Mouse (Mus musculus) bone marrow macrophage, adult 2 months (primary cell): ENCODE results near the gene Crb3. TPM values are rescaled to one million over a fixed set of nuclear protein-coding genes. Genes with fewer than 3 reads are reported as not detected.

ENCODE experiments used
- H3K27ac ChIP-seq: 2 replicates; pipeline ENCODE4 v1.5.1; 2012; ENCODE audit warnings: low read depth, low read length; ENCODE audit not compliant: insufficient read depth
- H3K4me1 ChIP-seq: 2 replicates; pipeline ENCODE4 v1.6.1; 2012; ENCODE audit warnings: low read length; ENCODE audit not compliant: control insufficient read depth, insufficient read depth
- H3K4me3 ChIP-seq: 2 replicates; pipeline ENCODE4 v1.5.1; 2012; ENCODE audit warnings: mild to moderate bottlenecking, low read length, moderate library complexity; ENCODE audit not compliant: insufficient read depth
- CTCF ChIP-seq: IDR thresholded peaks from 2 replicates; pipeline ENCODE4 v1.5.1; 2012; ENCODE audit warnings: low read depth, mild to moderate bottlenecking, low read length, moderate library complexity
- POLR2A ChIP-seq: IDR thresholded peaks from 2 replicates; pipeline ENCODE4 v1.6.1; 2012; ENCODE audit warnings: mild to moderate bottlenecking, low read depth, low read length, borderline replicate concordance
- polyA plus RNA-seq: library from polyadenylated mRNA; stranded (reverse); fragments of >200 nt; gene quantifications from 2 replicates; pipeline ENCODE4 v1.2.4, GENCODE M21; 2012; ENCODE audit not compliant: missing spikeins, insufficient read depth, insufficient read length

Crb3 gene
- polyA plus RNA-seq, 1 experiment = not detected

- no peak overlapping the region for H3K27ac ChIP-seq
- no peak for TF ChIP-seq POLR2A
- TF ChIP-seq CTCF = no peak
- H3K4me1 ChIP-seq = peaks cover 7% of the 10 kb centered on the region
- H3K4me3 ChIP-seq = no peak overlapping the region
These were observed 2.2 kb downstream of the Crb3 start for GRCm38 (mm10) chr17:57061069-57061468.

- TF ChIP-seq CTCF (no peak), POLR2A (no peak)
- peak overlapping the region; percentile 25 for H3K4me3 ChIP-seq
- H3K27ac ChIP-seq = no peak overlapping the region
- peaks cover 7% of the 10 kb centered on the region for H3K4me1 ChIP-seq
These were observed 3.2 kb downstream of the Crb3 start for GRCm38 (mm10) chr17:57062011-57062521.

GRCm38 (mm10) chr17:57062548-57062947, 3.6 kb downstream of the Crb3 start:
- H3K27ac ChIP-seq = no peak overlapping the region
- TF ChIP-seq POLR2A (no peak), CTCF (no peak)
- peaks cover 7% of the 10 kb centered on the region for H3K4me1 ChIP-seq
- peak overlapping the region; percentile 25; the same call in 1 of the 2 replicates for H3K4me3 ChIP-seq

- H3K4me3 ChIP-seq = no peak overlapping the region
- no peak overlapping the region for H3K27ac ChIP-seq
- H3K4me1 ChIP-seq = peaks cover 7% of the 10 kb centered on the region
- TF ChIP-seq POLR2A = no peak
- TF ChIP-seq CTCF = no peak
These were observed 4.1 kb downstream of the Crb3 start for GRCm38 (mm10) chr17:57063031-57063430.

GRCm38 (mm10) chr17:57066908-57067307, 8.0 kb downstream of the Crb3 start:
- TF ChIP-seq POLR2A (no peak), CTCF (no peak)
- no peak overlapping the region for H3K27ac ChIP-seq
- no peaks in the 10 kb centered on the region for H3K4me1 ChIP-seq
- no peak overlapping the region for H3K4me3 ChIP-seq

- Histone ChIP-seq H3K27ac (no peak overlapping the region), H3K4me1 (no peaks in the 10 kb centered on the region), H3K4me3 (no peak overlapping the region)
- TF ChIP-seq CTCF = no peak
- TF ChIP-seq POLR2A = no peak
These were observed 11.4 kb downstream of the Crb3 start for GRCm38 (mm10) chr17:57070272-57070671.

GRCm38 (mm10) chr17:57070699-57071098, 11.8 kb downstream of the Crb3 start:
- no peak overlapping the region for H3K4me3 ChIP-seq
- no peaks in the 10 kb centered on the region for H3K4me1 ChIP-seq
- H3K27ac ChIP-seq = no peak overlapping the region
- no peak for TF ChIP-seq POLR2A
- TF ChIP-seq CTCF = no peak

GRCm38 (mm10) chr17:57076916-57077315, 18.0 kb downstream of the Crb3 start:
- Histone ChIP-seq H3K4me1 (peaks cover 24% of the 10 kb centered on the region), H3K27ac (no peak overlapping the region), H3K4me3 (no peak overlapping the region)
- TF ChIP-seq CTCF = no peak
- TF ChIP-seq POLR2A = no peak

GRCm38 (mm10) chr17:57078336-57078735, 19.4 kb downstream of the Crb3 start, which contains the start of gene Dennd1c:
Gene Dennd1c (minus strand): TSS chr17:57078514.
- H3K4me3 ChIP-seq = peak within 1 kb of the TSS; percentile 55
- peak within 1 kb of the TSS; percentile 63 for H3K27ac ChIP-seq

GRCm38 (mm10) chr17:57079919-57080318, 21.0 kb downstream of the Crb3 start:
- peaks cover 24% of the 10 kb centered on the region for H3K4me1 ChIP-seq
- H3K4me3 ChIP-seq = no peak overlapping the region
- TF ChIP-seq CTCF = no peak
- no peak for TF ChIP-seq POLR2A
- H3K27ac ChIP-seq = no peak overlapping the region

More at GRCm38 (mm10) chr17:57078336-57078735, 19.4 kb downstream of the Crb3 start, which contains the start of gene Dennd1c:
- H3K4me1 ChIP-seq = peaks cover 24% of the 10 kb centered on the region
- no peak for TF ChIP-seq CTCF
- no peak for TF ChIP-seq POLR2A

- TF ChIP-seq POLR2A (no peak), CTCF (no peak)
- Histone ChIP-seq H3K27ac (no peak overlapping the region), H3K4me1 (peaks cover 24% of the 10 kb centered on the region), H3K4me3 (no peak overlapping the region)
These were observed 22.4 kb downstream of the Crb3 start for GRCm38 (mm10) chr17:57081234-57081842.
